Mouse (Mus musculus) forebrain, postnatal 0 days (tissue): ENCODE measurements around the gene Cped1. TPM values are rescaled to one million over a fixed set of nuclear protein-coding genes. Genes with fewer than 3 reads are reported as not detected.

ENCODE experiments used
- ATAC-seq: fragments of 200-750 bp; cut with Nextera tagmentation; 2 replicates; pipeline ENCODE4 v1.8.0; 2017; ENCODE audit warnings: mild to moderate bottlenecking, moderate library complexity
- DNase-seq: peaks from one replicate; pipeline ENCODE4 v3.0.0-alpha.2; 2015
- H3K27ac ChIP-seq: fragments of 300-500 bp; sonication (generic); 2 replicates; pipeline ENCODE4 v1.5.1; 2014; ENCODE audit warnings: low read depth, mild to moderate bottlenecking, antibody characterized with exemption, low read length, moderate library complexity, mixed read lengths
- H3K27me3 ChIP-seq: fragments of 300-500 bp; sonication (generic); 2 replicates; pipeline ENCODE4 v1.6.1; 2014; ENCODE audit warnings: mild to moderate bottlenecking, low read length, mixed read lengths; ENCODE audit not compliant: insufficient read depth
- H3K36me3 ChIP-seq: fragments of 300-500 bp; sonication (generic); 2 replicates; pipeline ENCODE4 v1.6.1; 2014; ENCODE audit warnings: mild to moderate bottlenecking, moderate library complexity; ENCODE audit not compliant: insufficient read depth
- H3K4me1 ChIP-seq: fragments of 300-500 bp; sonication (generic); 2 replicates; pipeline ENCODE4 v1.6.1; 2014; ENCODE audit warnings: antibody characterized with exemption; ENCODE audit not compliant: insufficient read depth
- H3K4me2 ChIP-seq: fragments of 300-500 bp; sonication (generic); 2 replicates; pipeline ENCODE4 v1.6.1; 2014; ENCODE audit warnings: low read depth, mild to moderate bottlenecking, moderate library complexity
- H3K4me3 ChIP-seq: fragments of 300-500 bp; sonication (generic); 2 replicates; pipeline ENCODE4 v1.5.1; 2014; ENCODE audit warnings: low read depth, low read length, mixed read lengths
- H3K9ac ChIP-seq: fragments of 300-500 bp; sonication (generic); 2 replicates; pipeline ENCODE4 v1.6.1; 2014; ENCODE audit warnings: mild to moderate bottlenecking
- H3K9me3 ChIP-seq: fragments of 300-500 bp; sonication (generic); 2 replicates; pipeline ENCODE4 v1.6.1; 2016; ENCODE audit warnings: low read length
- CTCF ChIP-seq: sonication (generic); IDR thresholded peaks from 2 replicates; pipeline ENCODE4 v1.5.1; 2016; ENCODE audit warnings: antibody characterized with exemption, control low read depth, low read depth
- WGBS: fragments of 180-500 bp; shearing (Covaris S2); extraction: QIAGEN DNeasy Blood & Tissue Kit; methylation state at CpG from one replicate; pipeline ENCODE4 v1.1.7; 2014; 5-methylcytosine and 5-hydroxymethylcytosine counted together
- polyA plus RNA-seq: library from polyadenylated mRNA; unstranded; fragments of >200 nt; fragmentation: Nextera tagmentation; extraction: Ambion mirVana; gene quantifications from 2 replicates; pipeline ENCODE4 v1.2.1, GENCODE M21; 2015
- total RNA-seq: library from RNA; depleted of rRNA; stranded (reverse); fragments of >200 nt; gene quantifications from 2 replicates; pipeline ENCODE4 v1.2.3, GENCODE M21; 2014

Gene Cped1
- total and polyA plus RNA-seq, 2 experiments from 2014 or later = 2.4 to 6.5 TPM

- no peaks in the 10 kb centered on the region for H3K9me3 ChIP-seq
- H3K9ac ChIP-seq = no peak overlapping the region
- ATAC-seq (no peak), DNase-seq (no peak)
- H3K4me3 ChIP-seq = no peak overlapping the region
- H3K27me3 ChIP-seq = no peaks in the 10 kb centered on the region
- no peak overlapping the region for H3K4me2 ChIP-seq
- H3K4me1 ChIP-seq = no peaks in the 10 kb centered on the region
- no peaks in the 10 kb centered on the region for H3K36me3 ChIP-seq
- WGBS = 58% methylated on average over 3 of the region's 3 CpGs
- no peak for TF ChIP-seq CTCF
- H3K27ac ChIP-seq = no peak overlapping the region
These were observed 116.2 kb downstream of the Cped1 start for GRCm38 (mm10) chr6:22101939-22102338.

DNA sequence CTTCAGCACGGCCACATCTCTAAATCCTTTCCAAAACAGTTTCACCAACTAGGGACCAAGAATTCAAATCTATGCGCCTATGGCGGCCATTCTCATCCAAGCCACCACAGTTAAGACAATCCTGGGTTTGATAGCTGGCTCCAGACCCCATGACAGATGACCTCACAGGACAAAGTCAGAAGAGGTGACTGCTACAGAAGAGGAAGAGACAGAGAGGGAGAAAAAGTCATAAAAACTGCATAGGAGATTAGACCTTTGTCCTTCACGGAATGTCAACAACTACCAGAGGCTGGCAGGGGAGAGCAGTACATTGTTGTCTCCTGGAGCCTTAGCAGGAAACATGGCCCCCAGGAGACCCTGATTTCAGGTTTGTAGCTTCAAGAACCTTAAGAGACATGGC lies 117.0 kb downstream of the Cped1 start:
- no peak overlapping the region for H3K4me2 ChIP-seq
- TF ChIP-seq CTCF = no peak
- no peaks in the 10 kb centered on the region for H3K9me3 ChIP-seq
- no peak for ATAC-seq
- no peaks in the 10 kb centered on the region for H3K4me1 ChIP-seq
- WGBS = 92% methylated on average over 4 of the region's 4 CpGs
- H3K4me3 ChIP-seq = no peak overlapping the region
- no peak overlapping the region for H3K9ac ChIP-seq
- H3K27ac ChIP-seq = no peak overlapping the region
- DNase-seq = no peak
- no peaks in the 10 kb centered on the region for H3K27me3 ChIP-seq
- H3K36me3 ChIP-seq = no peaks in the 10 kb centered on the region

GRCm38 (mm10) chr6:22103713-22104112 lies 118.0 kb downstream of the Cped1 start:
- Histone ChIP-seq H3K9ac (no peak overlapping the region), H3K27me3 (no peaks in the 10 kb centered on the region), H3K4me3 (no peak overlapping the region), H3K9me3 (no peaks in the 10 kb centered on the region), H3K4me1 (no peaks in the 10 kb centered on the region), H3K4me2 (no peak overlapping the region), H3K36me3 (no peaks in the 10 kb centered on the region), H3K27ac (no peak overlapping the region)
- no peak for DNase-seq
- TF ChIP-seq CTCF = no peak
- WGBS = 67% methylated on average over 3 of the region's 3 CpGs
- ATAC-seq = no peak

GRCm38 (mm10) chr6:22104211-22104610 lies 118.5 kb downstream of the Cped1 start:
- no peak for TF ChIP-seq CTCF
- no peaks in the 10 kb centered on the region for H3K36me3 ChIP-seq
- no peak for ATAC-seq
- no peaks in the 10 kb centered on the region for H3K27me3 ChIP-seq
- no peaks in the 10 kb centered on the region for H3K9me3 ChIP-seq
- H3K9ac ChIP-seq = no peak overlapping the region
- no peak overlapping the region for H3K4me3 ChIP-seq
- no peak for DNase-seq
- H3K4me2 ChIP-seq = no peak overlapping the region
- no peak overlapping the region for H3K27ac ChIP-seq
- no peaks in the 10 kb centered on the region for H3K4me1 ChIP-seq
- 13% methylated on average over 8 of the region's 8 CpGs for WGBS

DNA sequence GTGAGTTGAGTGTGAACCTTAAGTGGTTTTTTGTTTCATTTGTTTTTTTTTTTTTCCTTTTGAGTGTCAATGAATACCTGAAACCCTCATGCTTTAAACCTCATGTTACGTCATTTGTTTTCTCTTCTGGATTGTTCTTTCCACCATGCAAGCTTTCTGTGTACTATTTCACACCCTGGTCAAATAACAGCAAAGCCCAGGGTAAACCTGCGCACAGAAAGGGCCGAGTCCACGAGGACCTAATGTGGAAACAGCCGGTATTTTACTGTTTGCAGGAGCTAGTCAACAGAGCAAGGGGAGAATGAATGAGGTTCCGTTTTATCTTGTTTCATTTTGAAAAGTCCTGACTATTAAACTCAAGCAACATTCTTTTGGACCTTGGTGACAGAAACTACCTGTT lies 128.4 kb downstream of the Cped1 start:
- H3K27me3 ChIP-seq = no peaks in the 10 kb centered on the region
- ATAC-seq (no peak), DNase-seq (no peak)
- H3K9ac ChIP-seq = no peak overlapping the region
- H3K9me3 ChIP-seq = no peaks in the 10 kb centered on the region
- no peak overlapping the region for H3K4me2 ChIP-seq
- WGBS = 84% methylated on average over 6 of the region's 6 CpGs
- no peak for TF ChIP-seq CTCF
- no peak overlapping the region for H3K27ac ChIP-seq
- no peaks in the 10 kb centered on the region for H3K36me3 ChIP-seq
- H3K4me1 ChIP-seq = no peaks in the 10 kb centered on the region
- H3K4me3 ChIP-seq = no peak overlapping the region

- H3K4me3 ChIP-seq = no peak overlapping the region
- no peak for TF ChIP-seq CTCF
- ATAC-seq (no peak), DNase-seq (no peak)
- H3K36me3 ChIP-seq = no peaks in the 10 kb centered on the region
- H3K27ac ChIP-seq = no peak overlapping the region
- 73% methylated on average over 1 of the region's 1 CpGs for WGBS
- no peaks in the 10 kb centered on the region for H3K4me1 ChIP-seq
- no peaks in the 10 kb centered on the region for H3K9me3 ChIP-seq
- no peak overlapping the region for H3K4me2 ChIP-seq
- H3K27me3 ChIP-seq = no peaks in the 10 kb centered on the region
- H3K9ac ChIP-seq = no peak overlapping the region
These were observed 131.0 kb downstream of the Cped1 start for GRCm38 (mm10) chr6:22116679-22117078.

DNA sequence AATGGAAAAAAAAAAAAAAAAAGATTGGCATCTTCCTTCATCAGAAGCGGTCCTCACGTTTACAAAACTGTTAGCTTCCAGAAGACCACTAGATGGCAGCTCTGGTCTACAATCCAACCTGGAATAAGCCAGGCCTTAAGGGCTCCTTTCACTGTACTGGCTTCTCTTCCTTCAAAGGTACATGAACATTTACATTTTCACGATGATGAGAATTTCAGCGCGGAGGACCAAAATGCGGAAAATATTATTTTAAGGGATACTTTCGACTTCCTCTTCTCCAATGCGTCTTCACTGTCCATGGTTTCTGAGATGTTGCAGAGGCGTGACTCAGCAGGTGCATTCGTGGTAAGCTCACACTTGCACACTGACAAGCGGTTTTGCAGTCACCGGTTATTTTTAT lies 136.4 kb downstream of the Cped1 start:
- TF ChIP-seq CTCF = peak; percentile 87
- 31% methylated on average over 12 of the region's 12 CpGs for WGBS
- H3K4me1 ChIP-seq = no peaks in the 10 kb centered on the region
- ATAC-seq (peak; percentile 89), DNase-seq (peak; percentile 88)
- H3K9me3 ChIP-seq = no peaks in the 10 kb centered on the region
- no peaks in the 10 kb centered on the region for H3K36me3 ChIP-seq
- H3K9ac ChIP-seq = no peak overlapping the region
- H3K27me3 ChIP-seq = no peaks in the 10 kb centered on the region
- no peak overlapping the region for H3K4me3 ChIP-seq
- H3K27ac ChIP-seq = no peak overlapping the region
- peak overlapping the region; percentile 23; the same call in 1 of the 2 replicates for H3K4me2 ChIP-seq

- Histone ChIP-seq H3K9ac (no peak overlapping the region), H3K27me3 (no peaks in the 10 kb centered on the region), H3K4me2 (no peak overlapping the region), H3K4me3 (no peak overlapping the region), H3K4me1 (no peaks in the 10 kb centered on the region), H3K9me3 (no peaks in the 10 kb centered on the region), H3K27ac (no peak overlapping the region), H3K36me3 (no peaks in the 10 kb centered on the region)
- DNase-seq (no peak), ATAC-seq (no peak)
- TF ChIP-seq CTCF = no peak
- 88% methylated on average over 1 of the region's 1 CpGs for WGBS
These were observed 137.0 kb downstream of the Cped1 start for GRCm38 (mm10) chr6:22122693-22123092.
